Mouse (Mus musculus) macrophage (primary cell): ENCODE results near the gene 4931400O07Rik. TPM values are rescaled to one million over a fixed set of nuclear protein-coding genes. Genes with fewer than 3 reads are reported as not detected.

Experiments
- H3K27ac ChIP-seq: fragments of 350-480 bp; formaldehyde crosslinking; 2 replicates; pipeline ENCODE4 v1.9.0; 2021
- H3K36me3 ChIP-seq: fragments of 350-480 bp; formaldehyde crosslinking; 2 replicates; pipeline ENCODE4 v1.9.0; 2021; ENCODE audit errors: inconsistent target
- H3K4me3 ChIP-seq: fragments of 350-480 bp; formaldehyde crosslinking; 2 replicates; pipeline ENCODE4 v1.9.0; 2021; ENCODE audit errors: inconsistent target
- H3K79me2 ChIP-seq: fragments of 350-480 bp; formaldehyde crosslinking; 2 replicates; pipeline ENCODE4 v1.9.0; 2021; ENCODE audit errors: inconsistent target
- WGBS: methylation state at CpG from one replicate; pipeline ENCODE4 v1.1.7; 2026; ENCODE audit warnings: inconsistent platforms; ENCODE audit not compliant: missing documents; 5-methylcytosine and 5-hydroxymethylcytosine counted together
- polyA plus RNA-seq: library from polyadenylated mRNA; stranded (reverse); fragments of 250-400 nt; gene quantifications from 3 replicates; pipeline ENCODE4 v1.2.4, GENCODE M21; 2018; ENCODE audit warnings: inconsistent platforms
- total RNA-seq, 78 experiments: library from RNA; depleted of rRNA; stranded (reverse); fragments of 250-400 nt; gene quantifications; 1 replicate in 9 of 78; 2 replicates in 24 of 78; 3 replicates in 43 of 78; 4 replicates in 2 of 78; pipeline ENCODE4 v1.2.4; 2018; ENCODE audit warnings: inconsistent platforms in 56 of 78

4931400O07Rik gene
- not detected for total RNA-seq (2018; cell fraction: chromatin; rRNA removed)
- total RNA-seq (2018; cell fraction: cytosol; rRNA removed) = not detected
- total RNA-seq (2018; cell fraction: nucleus; rRNA removed) = not detected
- not detected in 3 replicates for polyA plus RNA-seq

- H3K27ac ChIP-seq = no peak within 1 kb of the TSS
- H3K4me3 ChIP-seq = no peak within 1 kb of the TSS
- H3K79me2 ChIP-seq = no peaks in the 10 kb centered on the region
- WGBS = 91% methylated on average over 2 of the region's 2 CpGs
- H3K36me3 ChIP-seq = no peaks in the 10 kb centered on the region
Observed at GRCm38 (mm10) chrX:62467691-62468090, at the start of gene 4931400O07Rik. 4931400O07Rik (plus strand) TSS chrX:62467991.

Other genes with a start within 250 kb of the 4931400O07Rik start
- not detected in 3 replicates for gene 4933402E13Rik, start 184.5 kb upstream of the 4931400O07Rik start, polyA plus RNA-seq